Mouse (Mus musculus): ENCODE results near the gene Hephl1. TPM values are rescaled to one million over a fixed set of nuclear protein-coding genes. Genes with fewer than 3 reads are reported as not detected.

Hephl1 gene
- total and polyA plus RNA-seq, 3 experiments: not detected

DNA sequence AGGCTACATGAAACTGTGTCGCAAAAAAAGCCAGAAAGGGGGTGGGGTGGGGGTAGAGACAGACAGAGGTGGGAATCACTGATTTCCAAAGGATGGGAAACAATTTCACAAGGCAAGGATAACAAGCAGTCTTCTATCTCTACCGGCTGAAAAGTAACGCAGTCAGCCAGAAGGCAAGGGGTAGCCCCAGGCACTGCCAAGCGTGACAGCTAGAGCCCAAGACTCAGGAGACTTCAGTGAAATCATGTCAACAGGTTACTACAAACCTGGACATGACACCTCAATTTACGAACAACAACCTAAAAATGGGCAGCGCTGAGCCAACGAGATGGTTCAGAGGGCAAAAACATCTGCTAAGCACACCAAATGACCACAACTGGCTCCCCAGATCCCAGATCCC is 75.9 kb downstream of the Hephl1 start:
- DNase-seq (ENCODE audit: low read depth, low spot score): peak; percentile 51
- no peaks in the 10 kb centered on the region for H3K36me3 ChIP-seq (ENCODE audit: control insufficient read depth in 1 of 2, insufficient read depth in 2 of 2, low read length in 2 of 2)
- H3K4me1 ChIP-seq (ENCODE audit: control insufficient read depth in 1 of 2, insufficient read depth in 2 of 2, low read length in 2 of 2): no peaks in the 10 kb centered on the region
- no peaks in the 10 kb centered on the region for H3K9me3 ChIP-seq (replicated peaks; ENCODE audit: insufficient read depth, low read length)
- TF ChIP-seq SMC3 (IDR thresholded peaks at IDR 0.05; ENCODE audit: low read depth, low read length) (no peak), TBP (IDR thresholded peaks at IDR 0.05; ENCODE audit: low read depth, low read length) (no peak), NELFE (IDR thresholded peaks at IDR 0.05; ENCODE audit: low read depth, low read length) (no peak), USF2 (IDR thresholded peaks at IDR 0.05; ENCODE audit: borderline replicate concordance in 1 of 2, insufficient read depth in 1 of 2, low read depth in 1 of 2, low read length in 2 of 2) (no peak), UBTF (IDR thresholded peaks at IDR 0.05; ENCODE audit: borderline replicate concordance, insufficient read depth, low read depth, low read length) (no peak), E2F4 (IDR thresholded peaks at IDR 0.05; ENCODE audit: borderline replicate concordance, low read depth, low read length) (no peak), USF1 (IDR thresholded peaks at IDR 0.05; ENCODE audit: low read depth, low read length) (no peak), GATA1 (IDR thresholded peaks at IDR 0.05; ENCODE audit: low read depth, low read length) (no peak), POLR2AphosphoS2 (IDR thresholded peaks at IDR 0.05; ENCODE audit: low read length) (no peak), TCF12 (IDR thresholded peaks at IDR 0.05; ENCODE audit: low read depth, low read length) (no peak), HCFC1 (IDR thresholded peaks at IDR 0.05; ENCODE audit: low read depth, low read length) (no peak), ZKSCAN1 (IDR thresholded peaks at IDR 0.05; ENCODE audit: low read depth, low read length) (no peak), MXI1 (IDR thresholded peaks at IDR 0.05; ENCODE audit: low read depth, low read length) (no peak), EP300 (IDR thresholded peaks at IDR 0.05; ENCODE audit: low read depth in 1 of 2, low read length in 2 of 2) (no peak), NRF1 (IDR thresholded peaks at IDR 0.05; ENCODE audit: insufficient read depth, low read depth, low read length, poor library complexity, severe bottlenecking) (no peak), KAT2A (conservative IDR thresholded peaks at IDR 0.05; ENCODE audit: low read depth, low read length) (no peak), ZMIZ1 (IDR thresholded peaks at IDR 0.05; ENCODE audit: low read depth, low read length) (no peak)
- H3K27me3 ChIP-seq (ENCODE audit: control insufficient read depth in 1 of 2, insufficient read depth in 2 of 2, low read length in 2 of 2): no peaks in the 10 kb centered on the region
- no peak overlapping the region for H3K27ac ChIP-seq (ENCODE audit: control insufficient read depth, low read depth, low read length)
- H3K4me3 ChIP-seq (ENCODE audit: control insufficient read depth in 1 of 2, insufficient read depth in 1 of 2, low read depth in 2 of 2, low read length in 2 of 2): no peak overlapping the region
- no peak overlapping the region for H3K9ac ChIP-seq (ENCODE audit: control insufficient read depth, low read depth, low read length, poor library complexity, severe bottlenecking)
- H3K79me2 ChIP-seq (ENCODE audit: control insufficient read depth, insufficient read depth, low read length, poor library complexity): no peaks in the 10 kb centered on the region

GRCm38 (mm10) chr9:15034546-15035273 is 77.2 kb downstream of the Hephl1 start:
- no peak for TF ChIP-seq HCFC1 (IDR thresholded peaks at IDR 0.05; ENCODE audit: low read depth, low read length)
- no peak for TF ChIP-seq GATA1 (IDR thresholded peaks at IDR 0.05; ENCODE audit: low read depth, low read length)
- no peak for TF ChIP-seq ZKSCAN1 (IDR thresholded peaks at IDR 0.05; ENCODE audit: low read depth, low read length)
- no peak for TF ChIP-seq TBP (IDR thresholded peaks at IDR 0.05; ENCODE audit: low read depth, low read length)
- no peak for TF ChIP-seq ETS1 (IDR thresholded peaks at IDR 0.05; ENCODE audit: low read depth, low read length)
- TF ChIP-seq MEF2A (IDR thresholded peaks at IDR 0.05; ENCODE audit: extremely low read depth, insufficient replicate concordance, low read depth, low read length, poor library complexity, severe bottlenecking): no peak
- TF ChIP-seq RCOR1 (IDR thresholded peaks at IDR 0.05; ENCODE audit: low read depth, low read length): no peak
- no peak for TF ChIP-seq UBTF (IDR thresholded peaks at IDR 0.05; ENCODE audit: borderline replicate concordance, insufficient read depth, low read depth, low read length)
- Histone ChIP-seq H3K27me3 (ENCODE audit: control insufficient read depth in 1 of 2, insufficient read depth in 2 of 2, low read length in 2 of 2) (no peaks in the 10 kb centered on the region), H3K9me3 (replicated peaks; ENCODE audit: insufficient read depth, low read length) (no peaks in the 10 kb centered on the region), H3K4me3 (ENCODE audit: control insufficient read depth in 1 of 2, insufficient read depth in 1 of 2, low read depth in 2 of 2, low read length in 2 of 2) (no peak overlapping the region), H3K4me1 (ENCODE audit: control insufficient read depth in 1 of 2, insufficient read depth in 2 of 2, low read length in 2 of 2) (no peaks in the 10 kb centered on the region), H3K36me3 (ENCODE audit: control insufficient read depth in 1 of 2, insufficient read depth in 2 of 2, low read length in 2 of 2) (no peaks in the 10 kb centered on the region), H3K9ac (ENCODE audit: control insufficient read depth, low read depth, low read length, poor library complexity, severe bottlenecking) (no peak overlapping the region), H3K79me2 (ENCODE audit: control insufficient read depth, insufficient read depth, low read length, poor library complexity) (no peaks in the 10 kb centered on the region), H3K27ac (ENCODE audit: control insufficient read depth, low read depth, low read length) (no peak overlapping the region)
- DNase-seq (ENCODE audit: low read depth, low spot score): no peak

Data from MEL (cell line).